Mouse (Mus musculus): ENCODE data around the gene Lrrc66. TPM values are rescaled to one million over a fixed set of nuclear protein-coding genes. Genes with fewer than 3 reads are reported as not detected.

Gene Lrrc66
- polyA plus RNA-seq, 1 experiment from 2014 or later: not detected

DNA sequence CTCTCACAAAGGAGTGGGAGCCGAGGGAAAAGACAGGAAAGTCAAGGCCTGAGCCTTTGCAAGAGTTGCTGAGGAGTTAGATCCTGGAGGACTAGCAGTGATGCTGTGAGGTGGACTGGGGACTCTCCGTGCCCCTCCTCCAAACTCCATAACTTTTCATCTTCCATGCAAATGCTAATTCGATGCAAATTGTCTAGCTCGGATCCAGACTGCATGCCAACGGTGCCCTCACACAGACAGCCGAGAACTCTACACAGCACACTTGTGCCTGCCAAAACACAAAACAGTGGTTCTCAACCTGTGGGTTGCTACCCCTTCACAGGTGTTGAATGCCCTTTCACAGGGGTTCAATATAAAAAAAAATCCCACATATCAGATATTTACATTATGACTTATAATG lies 27.8 kb downstream of the Lrrc66 start:
- no peak overlapping the region for H3K9ac ChIP-seq (ENCODE audit: low read length)
- WGBS: 85% methylated on average over 6 of the region's 6 CpGs
- DNase-seq (ENCODE audit: low spot score) (no peak), ATAC-seq (ENCODE audit: insufficient read depth, low FRiP score, low TSS enrichment) (no peak)
- no peaks in the 10 kb centered on the region for H3K36me3 ChIP-seq (ENCODE audit: control insufficient read depth, insufficient read depth, low read length)
- no peaks in the 10 kb centered on the region for H3K9me3 ChIP-seq (ENCODE audit: control insufficient read depth, low read length)
- H3K27me3 ChIP-seq (ENCODE audit: control insufficient read depth, insufficient read depth, low read length): no peaks in the 10 kb centered on the region
- H3K27ac ChIP-seq (ENCODE audit: low read depth, low read length): no peak overlapping the region
- H3K4me2 ChIP-seq (ENCODE audit: low read depth): no peak overlapping the region
- H3K4me1 ChIP-seq (ENCODE audit: control insufficient read depth, insufficient read depth, low read length): no peaks in the 10 kb centered on the region
- H3K4me3 ChIP-seq (ENCODE audit: low read depth, low read length): no peak overlapping the region

- DNase-seq (ENCODE audit: low spot score): no peak
- H3K4me1 ChIP-seq (ENCODE audit: control insufficient read depth, insufficient read depth, low read length): peaks cover 5% of the 10 kb centered on the region; the same call in 1 of the 2 replicates
- no peaks in the 10 kb centered on the region for H3K27me3 ChIP-seq (ENCODE audit: control insufficient read depth, insufficient read depth, low read length)
- no peak overlapping the region for H3K4me2 ChIP-seq (ENCODE audit: low read depth)
- no peak overlapping the region for H3K9ac ChIP-seq (ENCODE audit: low read length)
- no peak overlapping the region for H3K4me3 ChIP-seq (ENCODE audit: low read depth, low read length)
- no peaks in the 10 kb centered on the region for H3K9me3 ChIP-seq (ENCODE audit: control insufficient read depth, low read length)
- no peaks in the 10 kb centered on the region for H3K36me3 ChIP-seq (ENCODE audit: control insufficient read depth, insufficient read depth, low read length)
- no peak overlapping the region for H3K27ac ChIP-seq (ENCODE audit: low read depth, low read length)
- no peak for ATAC-seq (ENCODE audit: insufficient read depth, low FRiP score, low TSS enrichment)
- WGBS: 82% methylated on average over 3 of the region's 3 CpGs
Measured at GRCm38 (mm10) chr5:73602865-73603264, 29.5 kb downstream of the Lrrc66 start.

GRCm38 (mm10) chr5:73601361-73601763 lies 31.0 kb downstream of the Lrrc66 start:
- H3K4me1 ChIP-seq (ENCODE audit: control insufficient read depth, insufficient read depth, low read length): peaks cover 5% of the 10 kb centered on the region; the same call in 1 of the 2 replicates
- H3K4me2 ChIP-seq (ENCODE audit: low read depth): no peak overlapping the region
- DNase-seq (ENCODE audit: low spot score) (no peak), ATAC-seq (ENCODE audit: insufficient read depth, low FRiP score, low TSS enrichment) (no peak)
- H3K4me3 ChIP-seq (ENCODE audit: low read depth, low read length): no peak overlapping the region
- no peak overlapping the region for H3K27ac ChIP-seq (ENCODE audit: low read depth, low read length)
- no peaks in the 10 kb centered on the region for H3K36me3 ChIP-seq (ENCODE audit: control insufficient read depth, insufficient read depth, low read length)
- H3K9me3 ChIP-seq (ENCODE audit: control insufficient read depth, low read length): no peaks in the 10 kb centered on the region
- H3K9ac ChIP-seq (ENCODE audit: low read length): no peak overlapping the region
- H3K27me3 ChIP-seq (ENCODE audit: control insufficient read depth, insufficient read depth, low read length): no peaks in the 10 kb centered on the region
- WGBS: 69% methylated on average over 8 of the region's 8 CpGs

DNA sequence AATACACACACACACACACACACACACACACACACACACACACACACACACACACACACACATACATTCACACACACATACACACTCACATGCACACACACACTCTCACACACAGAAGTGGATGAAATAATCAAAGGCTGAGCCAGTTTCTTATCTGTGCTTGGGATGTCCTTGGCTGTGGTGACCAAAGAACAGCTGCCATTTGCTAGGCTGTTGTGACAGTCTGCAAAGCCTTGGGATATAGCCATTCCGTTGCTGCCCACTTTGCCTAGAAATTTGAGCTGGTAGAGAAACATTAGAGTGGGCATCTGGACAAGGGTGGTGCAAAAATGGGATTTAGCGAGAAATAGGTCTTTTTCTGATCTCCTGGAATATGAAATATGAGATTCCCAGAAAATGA lies 32.3 kb downstream of the Lrrc66 start:
- no peaks in the 10 kb centered on the region for H3K27me3 ChIP-seq (ENCODE audit: control insufficient read depth, insufficient read depth, low read length)
- H3K36me3 ChIP-seq (ENCODE audit: control insufficient read depth, insufficient read depth, low read length): no peaks in the 10 kb centered on the region
- no peak overlapping the region for H3K4me3 ChIP-seq (ENCODE audit: low read depth, low read length)
- no peak for DNase-seq (ENCODE audit: low spot score)
- ATAC-seq (ENCODE audit: insufficient read depth, low FRiP score, low TSS enrichment): no peak
- H3K27ac ChIP-seq (ENCODE audit: low read depth, low read length): no peak overlapping the region
- H3K9ac ChIP-seq (ENCODE audit: low read length): no peak overlapping the region
- peaks cover 5% of the 10 kb centered on the region; the same call in 1 of the 2 replicates for H3K4me1 ChIP-seq (ENCODE audit: control insufficient read depth, insufficient read depth, low read length)
- no peaks in the 10 kb centered on the region for H3K9me3 ChIP-seq (ENCODE audit: control insufficient read depth, low read length)
- no peak overlapping the region for H3K4me2 ChIP-seq (ENCODE audit: low read depth)
- WGBS: 73% methylated on average over 2 of the region's 2 CpGs

DNA sequence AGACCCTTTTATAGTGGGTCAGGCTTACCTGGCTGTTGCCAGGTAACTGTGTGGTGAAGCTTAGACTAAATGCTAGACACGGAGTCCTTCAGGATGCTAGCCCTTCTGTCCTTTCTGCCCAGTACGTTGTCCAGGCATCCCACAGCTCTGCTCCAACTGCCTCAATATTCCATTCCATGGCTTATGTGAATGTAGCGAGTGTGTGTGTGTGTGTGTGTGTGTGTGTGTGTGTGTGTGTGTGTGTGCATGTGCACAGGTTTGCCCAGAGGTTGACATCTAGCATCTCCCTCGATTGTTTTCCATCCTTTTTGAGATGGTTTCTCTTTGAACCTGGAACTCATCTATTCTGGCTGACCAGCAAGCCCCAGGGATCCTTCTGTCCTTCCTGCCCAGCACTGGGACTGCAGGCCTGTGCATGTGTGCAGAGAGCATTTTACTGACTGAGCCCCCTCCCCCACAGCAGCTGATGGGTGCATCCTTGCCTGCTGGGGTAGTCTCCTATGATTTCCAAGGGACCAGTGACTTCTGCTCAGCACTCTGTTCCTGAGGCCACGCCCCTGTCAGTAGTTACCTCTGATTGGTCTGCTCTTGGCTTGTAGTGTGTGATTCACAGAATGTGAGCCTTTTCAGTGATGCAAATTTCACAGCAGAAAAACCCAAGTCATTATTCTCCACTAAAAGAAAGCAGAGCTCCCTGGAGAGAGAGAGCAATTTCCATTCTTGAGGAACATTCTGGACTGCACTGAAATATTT lies 33.2 kb downstream of the Lrrc66 start:
- Histone ChIP-seq H3K4me2 (ENCODE audit: low read depth) (no peak overlapping the region), H3K36me3 (ENCODE audit: control insufficient read depth, insufficient read depth, low read length) (no peaks in the 10 kb centered on the region), H3K9me3 (ENCODE audit: control insufficient read depth, low read length) (no peaks in the 10 kb centered on the region), H3K27ac (ENCODE audit: low read depth, low read length) (no peak overlapping the region), H3K4me3 (ENCODE audit: low read depth, low read length) (no peak overlapping the region), H3K9ac (ENCODE audit: low read length) (no peak overlapping the region), H3K27me3 (ENCODE audit: control insufficient read depth, insufficient read depth, low read length) (no peaks in the 10 kb centered on the region), H3K4me1 (ENCODE audit: control insufficient read depth, insufficient read depth, low read length) (peaks cover 5% of the 10 kb centered on the region; the same call in 1 of the 2 replicates)
- WGBS: 63% methylated on average over 5 of the region's 5 CpGs
- DNase-seq (ENCODE audit: low spot score): peak; percentile 34
- peak; percentile 84 for ATAC-seq (ENCODE audit: insufficient read depth, low FRiP score, low TSS enrichment)

DNA sequence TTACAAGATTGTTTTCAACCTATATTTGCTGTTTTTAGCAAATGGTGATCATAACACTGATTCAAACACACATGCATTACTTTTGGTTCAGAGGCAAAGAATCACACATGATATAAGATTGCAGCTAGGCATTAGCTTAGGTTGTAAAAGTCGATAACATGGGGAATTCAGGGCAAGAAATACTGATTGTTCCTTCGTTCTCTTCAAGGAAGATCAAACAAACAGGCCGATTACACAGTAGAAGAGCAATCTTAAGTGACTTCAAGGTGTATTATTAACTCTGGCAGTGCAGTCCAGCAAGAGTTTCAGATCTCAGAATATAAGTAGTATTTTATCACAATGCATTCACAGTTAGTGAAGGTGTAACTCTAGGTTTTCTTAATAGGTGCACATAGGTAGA lies 45.2 kb downstream of the Lrrc66 start:
- Histone ChIP-seq H3K9ac (ENCODE audit: low read length) (no peak overlapping the region), H3K9me3 (ENCODE audit: control insufficient read depth, low read length) (no peaks in the 10 kb centered on the region), H3K36me3 (ENCODE audit: control insufficient read depth, insufficient read depth, low read length) (no peaks in the 10 kb centered on the region), H3K27me3 (ENCODE audit: control insufficient read depth, insufficient read depth, low read length) (no peaks in the 10 kb centered on the region), H3K27ac (ENCODE audit: low read depth, low read length) (no peak overlapping the region), H3K4me1 (ENCODE audit: control insufficient read depth, insufficient read depth, low read length) (no peaks in the 10 kb centered on the region), H3K4me2 (ENCODE audit: low read depth) (no peak overlapping the region), H3K4me3 (ENCODE audit: low read depth, low read length) (no peak overlapping the region)
- WGBS: 65% methylated on average over 3 of the region's 3 CpGs
- DNase-seq (ENCODE audit: low spot score) (no peak), ATAC-seq (ENCODE audit: insufficient read depth, low FRiP score, low TSS enrichment) (no peak)

- 57% methylated on average over 4 of the region's 4 CpGs for WGBS
- Histone ChIP-seq H3K9me3 (ENCODE audit: control insufficient read depth, low read length) (no peaks in the 10 kb centered on the region), H3K4me1 (ENCODE audit: control insufficient read depth, insufficient read depth, low read length) (no peaks in the 10 kb centered on the region), H3K4me2 (ENCODE audit: low read depth) (no peak overlapping the region), H3K27me3 (ENCODE audit: control insufficient read depth, insufficient read depth, low read length) (no peaks in the 10 kb centered on the region), H3K27ac (ENCODE audit: low read depth, low read length) (no peak overlapping the region), H3K36me3 (ENCODE audit: control insufficient read depth, insufficient read depth, low read length) (no peaks in the 10 kb centered on the region), H3K9ac (ENCODE audit: low read length) (no peak overlapping the region), H3K4me3 (ENCODE audit: low read depth, low read length) (no peak overlapping the region)
- ATAC-seq (ENCODE audit: insufficient read depth, low FRiP score, low TSS enrichment): no peak
- no peak for DNase-seq (ENCODE audit: low spot score)
Measured at GRCm38 (mm10) chr5:73586597-73586996, 45.7 kb downstream of the Lrrc66 start.

DNA sequence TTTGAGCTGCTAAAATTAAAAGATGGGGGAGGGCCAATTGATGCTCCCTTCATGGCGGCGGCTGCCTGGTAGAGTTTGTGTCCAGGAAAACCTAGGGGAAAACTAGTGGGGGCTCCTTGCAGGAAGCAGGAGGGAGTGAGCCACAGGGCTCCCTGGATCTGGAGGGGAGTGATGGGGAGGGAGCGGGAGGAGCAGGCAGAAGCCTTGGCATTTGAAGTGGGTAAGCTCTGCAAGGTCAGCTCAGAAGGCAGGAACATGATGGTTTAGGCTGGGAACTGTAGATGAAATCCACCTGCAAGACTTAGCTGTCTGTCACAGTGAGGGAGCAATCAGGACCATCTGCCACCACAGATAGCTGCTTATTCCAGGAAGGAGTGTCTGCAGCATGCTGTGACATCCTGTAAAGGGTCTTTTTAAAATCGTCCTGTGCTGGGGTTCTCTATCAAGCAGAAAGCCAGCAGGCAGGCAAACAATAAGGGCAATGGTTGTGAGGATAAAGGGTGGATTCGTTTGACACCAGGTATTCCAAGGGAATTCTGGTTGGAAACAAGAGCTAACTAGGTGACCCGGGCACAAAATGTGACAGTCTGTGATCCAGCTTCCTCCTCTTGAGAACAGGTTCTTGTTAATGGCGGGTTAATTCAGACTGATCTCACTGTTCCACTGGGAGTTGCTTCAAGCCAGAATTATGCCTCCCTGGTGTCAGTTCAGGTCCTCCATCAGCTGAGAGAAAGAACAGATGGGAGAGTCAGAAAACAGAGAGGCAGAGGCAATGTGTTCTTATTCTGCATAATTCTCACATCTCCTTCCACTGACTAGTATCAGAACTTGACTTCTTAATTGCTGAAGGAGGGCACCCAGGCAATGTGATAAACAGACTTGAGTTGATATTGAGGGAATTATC lies 46.9 kb downstream of the Lrrc66 start:
- ATAC-seq (ENCODE audit: insufficient read depth, low FRiP score, low TSS enrichment): no peak
- H3K9ac ChIP-seq (ENCODE audit: low read length): no peak overlapping the region
- no peaks in the 10 kb centered on the region for H3K4me1 ChIP-seq (ENCODE audit: control insufficient read depth, insufficient read depth, low read length)
- no peak overlapping the region; the same call in 1 of the 2 replicates for H3K27ac ChIP-seq (ENCODE audit: low read depth, low read length)
- no peaks in the 10 kb centered on the region for H3K36me3 ChIP-seq (ENCODE audit: control insufficient read depth, insufficient read depth, low read length)
- H3K27me3 ChIP-seq (ENCODE audit: control insufficient read depth, insufficient read depth, low read length): no peaks in the 10 kb centered on the region
- no peak overlapping the region for H3K4me3 ChIP-seq (ENCODE audit: low read depth, low read length)
- peak; percentile 28 for DNase-seq (ENCODE audit: low spot score)
- no peaks in the 10 kb centered on the region for H3K9me3 ChIP-seq (ENCODE audit: control insufficient read depth, low read length)
- no peak overlapping the region for H3K4me2 ChIP-seq (ENCODE audit: low read depth)
- 29% methylated on average over 7 of the region's 7 CpGs for WGBS

All from neural tube, embryonic 11.5 days (tissue).